Mouse (Mus musculus): ENCODE results near the gene Gm1043.

GRCm38 (mm10) chr5:37066703-37067568, 18.2 kb upstream of the Gm1043 start:
- TF ChIP-seq CTCF (IDR thresholded peaks at IDR 0.05; ENCODE audit: control insufficient read depth, insufficient read depth, insufficient replicate concordance, low read depth, low read length), result no peak
- TF ChIP-seq POLR2A (IDR thresholded peaks at IDR 0.05; ENCODE audit: control insufficient read depth, low read depth, low read length), result no peak

All from testis, adult 2 months (tissue).